Mouse (Mus musculus) cerebral cortex, adult 2 months (tissue): ENCODE measurements around the gene Fads1.

ENCODE experiments used
- WGBS: fragments of 180-500 bp; shearing (Covaris S2); methylation state at CpG from one replicate; pipeline ENCODE4 v1.1.7; 2018; 5-methylcytosine and 5-hydroxymethylcytosine counted together

The Fads1 gene

GRCm38 (mm10) chr19:10213796-10214471 is 31.2 kb downstream of the Fads1 start:
- WGBS: 79% methylated on average over 10 of the region's 10 CpGs

DNA sequence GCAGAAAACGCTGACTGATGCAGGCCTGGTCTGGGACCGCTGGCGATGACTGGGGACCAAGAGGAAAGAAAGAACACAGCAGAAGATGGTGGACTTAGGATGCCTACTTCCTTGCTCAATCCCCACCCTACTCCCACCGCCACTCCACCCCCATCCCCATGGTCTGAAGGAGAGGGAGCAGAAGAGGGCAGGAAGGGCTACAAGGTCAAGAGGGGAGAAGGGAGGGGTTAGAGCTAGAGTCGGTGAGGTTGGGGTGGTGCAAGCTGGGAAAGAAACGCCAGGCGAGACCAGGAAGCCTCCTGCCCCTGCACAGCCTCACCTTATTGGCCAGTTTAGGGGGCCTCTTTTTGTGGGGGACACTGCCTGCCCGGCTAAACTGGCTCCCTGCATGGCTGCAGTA is 33.4 kb downstream of the Fads1 start:
- WGBS: 89% methylated on average over 8 of the region's 8 CpGs

DNA sequence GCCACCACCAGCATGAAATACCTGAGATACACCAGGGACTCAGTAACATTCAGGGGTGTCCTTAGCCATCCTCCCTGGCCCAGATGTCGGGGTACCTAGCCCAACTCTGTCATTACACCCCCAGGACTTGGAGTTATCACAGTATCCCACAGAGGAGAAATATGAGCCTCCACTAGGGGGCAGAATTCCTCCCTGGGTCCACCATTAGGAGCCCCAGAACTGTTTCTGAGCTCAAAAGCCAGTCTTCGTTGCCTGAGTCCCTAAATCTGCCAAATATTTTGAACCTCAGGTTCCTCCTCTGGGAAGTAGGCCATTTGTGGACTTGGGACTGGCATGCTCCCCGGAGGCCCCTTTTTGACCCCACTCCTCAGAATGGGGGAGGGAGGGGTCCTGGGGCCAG is 36.4 kb downstream of the Fads1 start:
- 31% methylated on average over 3 of the region's 3 CpGs for WGBS

GRCm38 (mm10) chr19:10219593-10219992 is 36.9 kb downstream of the Fads1 start:
- WGBS: 82% methylated on average over 6 of the region's 6 CpGs

DNA sequence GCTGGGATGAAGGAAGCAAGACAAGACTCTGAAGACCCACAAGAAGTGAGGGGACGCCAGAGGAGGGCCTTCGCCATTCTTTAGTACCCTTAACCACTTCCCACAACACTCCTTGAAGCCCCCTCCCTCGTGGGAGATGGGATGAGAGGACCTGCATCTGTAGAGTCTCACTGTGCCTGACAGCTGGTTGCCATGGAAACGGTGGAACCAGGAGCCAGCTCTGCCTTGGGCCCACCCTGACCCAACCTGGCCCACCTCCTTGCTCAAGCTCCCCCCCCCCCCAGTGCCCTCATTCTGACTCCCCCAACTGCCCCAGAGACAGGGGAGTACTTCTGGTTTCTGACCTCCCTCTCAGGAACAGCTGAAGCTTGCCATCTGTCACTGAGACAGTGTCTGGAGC is 38.9 kb downstream of the Fads1 start:
- 71% methylated on average over 4 of the region's 4 CpGs for WGBS

GRCm38 (mm10) chr19:10222656-10223055 is 40.0 kb downstream of the Fads1 start:
- WGBS: 62% methylated on average over 8 of the region's 8 CpGs

GRCm38 (mm10) chr19:10223561-10223960 is 40.9 kb downstream of the Fads1 start:
- WGBS: 82% methylated on average over 4 of the region's 4 CpGs

DNA sequence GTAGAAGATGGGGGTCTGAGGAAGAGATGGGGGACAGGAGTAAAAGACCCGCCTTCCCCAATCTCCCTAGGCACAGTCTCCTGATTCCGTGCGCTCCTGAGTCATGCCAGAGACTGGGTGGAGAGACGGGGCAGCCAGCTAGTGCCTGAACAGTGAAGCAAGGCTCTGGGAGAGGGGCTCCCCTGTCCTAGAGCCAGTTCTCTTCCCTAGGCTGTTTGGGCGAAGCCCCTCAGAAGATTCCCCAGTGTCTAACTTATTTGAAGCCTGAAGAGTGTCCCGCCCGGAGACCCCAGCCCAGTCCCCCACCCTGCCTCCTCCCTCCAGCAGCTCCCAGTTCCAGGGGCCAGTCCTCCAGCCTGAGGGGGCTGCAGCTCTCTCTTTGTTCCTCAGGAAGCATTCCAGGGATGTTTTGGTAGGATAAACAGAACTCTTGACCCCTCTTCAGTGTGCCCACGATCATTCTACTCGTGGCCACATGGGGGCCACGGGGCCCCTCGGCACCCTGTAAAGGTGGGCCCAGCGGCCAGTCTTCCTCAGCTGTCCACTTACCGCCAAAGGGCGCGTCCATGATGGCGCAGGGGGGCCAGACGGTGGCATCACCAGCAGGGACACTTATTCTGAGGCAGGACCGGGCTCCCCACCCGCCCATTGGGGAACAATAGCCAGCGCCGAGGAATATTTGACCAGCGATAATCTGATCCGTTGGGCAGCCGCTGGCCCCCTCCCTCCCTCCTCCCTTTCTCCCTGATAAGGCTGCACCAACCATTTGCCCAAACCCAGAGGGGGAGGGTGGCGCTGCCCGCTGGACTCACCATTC is 42.2 kb downstream of the Fads1 start:
- 49% methylated on average over 26 of the region's 26 CpGs for WGBS

GRCm38 (mm10) chr19:10225767-10226166 is 43.1 kb downstream of the Fads1 start:
- 75% methylated on average over 4 of the region's 4 CpGs for WGBS

GRCm38 (mm10) chr19:10231016-10231415 is 48.3 kb downstream of the Fads1 start:
- WGBS: 15% methylated on average over 7 of the region's 7 CpGs

GRCm38 (mm10) chr19:10231871-10232270 is 49.2 kb downstream of the Fads1 start:
- WGBS: 59% methylated on average over 5 of the region's 5 CpGs

- WGBS: 64% methylated on average over 9 of the region's 9 CpGs
Observed at GRCm38 (mm10) chr19:10232327-10233017, 49.8 kb downstream of the Fads1 start.

- 82% methylated on average over 9 of the region's 9 CpGs for WGBS
Observed at GRCm38 (mm10) chr19:10235784-10236565, 53.3 kb downstream of the Fads1 start.

DNA sequence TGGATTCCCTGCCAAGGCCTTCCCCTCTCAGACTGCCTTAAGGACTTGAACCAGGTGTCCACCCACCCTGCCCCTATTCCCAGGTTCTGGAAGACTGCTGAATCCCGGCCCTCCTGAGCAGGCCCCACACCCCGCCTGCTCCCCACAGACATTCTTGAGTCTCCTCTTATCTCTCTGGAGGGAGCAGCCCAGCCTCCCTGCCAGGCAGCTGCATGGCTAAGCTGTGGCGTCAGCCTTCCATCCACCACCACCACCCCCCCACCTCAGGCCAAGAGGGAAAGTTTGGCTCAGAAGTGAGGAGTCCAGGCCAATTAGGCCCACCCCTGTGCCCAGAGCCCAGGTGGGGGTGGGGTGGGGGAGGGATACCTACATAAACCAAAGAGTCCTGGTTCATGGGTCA is 55.8 kb downstream of the Fads1 start:
- WGBS: 80% methylated on average over 3 of the region's 3 CpGs

DNA sequence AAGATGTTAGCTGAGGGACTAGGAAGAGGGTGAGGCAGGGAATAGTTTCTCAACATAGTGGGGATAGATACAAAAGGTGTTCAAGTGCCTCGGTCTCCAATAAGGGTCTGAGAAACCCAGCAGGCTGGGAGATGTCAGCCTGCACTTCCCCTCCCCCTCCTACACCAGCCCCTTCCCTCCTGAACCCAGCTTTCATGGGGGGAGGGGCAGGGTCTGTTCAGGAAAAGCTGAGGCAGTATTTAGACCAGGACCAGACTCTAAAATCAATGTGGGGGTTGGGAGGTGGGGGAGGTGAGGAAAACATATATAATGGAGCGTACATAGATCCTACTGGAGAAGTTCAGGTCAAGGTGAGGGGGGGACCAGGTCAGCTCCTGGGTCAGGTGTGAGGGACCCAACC is 56.7 kb downstream of the Fads1 start:
- 54% methylated on average over 2 of the region's 2 CpGs for WGBS

- WGBS: 10% methylated on average over 26 of the region's 26 CpGs
Observed at GRCm38 (mm10) chr19:10239975-10240653, 57.4 kb downstream of the Fads1 start.

- WGBS: 8% methylated on average over 43 of the region's 43 CpGs
Observed at GRCm38 (mm10) chr19:10240654-10241305, 58.1 kb downstream of the Fads1 start, which contains the start of gene Myrf. TSS of gene Myrf (minus strand) at chr19:10240748.

DNA sequence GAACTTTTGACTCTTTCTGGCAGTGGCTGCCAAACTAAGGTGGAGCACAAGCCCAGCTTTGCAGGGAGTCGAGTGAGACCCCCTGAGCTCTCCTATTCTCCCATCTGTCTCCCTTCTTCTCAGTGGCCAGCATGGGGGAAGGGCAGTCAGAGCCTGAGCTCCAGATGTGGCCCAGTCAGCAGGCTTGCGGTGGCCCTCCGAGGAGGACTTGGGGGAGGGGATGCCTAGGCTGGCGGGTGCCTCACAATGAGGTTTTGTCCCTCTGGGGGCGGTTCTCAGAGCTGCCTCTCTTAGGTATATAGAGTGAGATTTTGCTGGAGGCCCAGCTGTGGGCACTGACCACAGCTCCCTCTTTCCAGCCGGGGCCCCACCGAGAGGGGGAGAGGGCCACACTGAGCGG is 60.2 kb downstream of the Fads1 start:
- 19% methylated on average over 8 of the region's 8 CpGs for WGBS

GRCm38 (mm10) chr19:10244183-10244582 is 61.5 kb downstream of the Fads1 start:
- WGBS: 31% methylated on average over 3 of the region's 3 CpGs
